Mouse (Mus musculus): ENCODE data around the gene Scaf4.
A peak's percentile ranks its signal among the peaks of the same experiment; 100 is the strongest.
"Not testable (repeated sequence)": the region's sequence is repeated elsewhere in the genome, so short reads cannot be mapped to it uniquely, and the experiment has no call there.

Scaf4 gene

DNA sequence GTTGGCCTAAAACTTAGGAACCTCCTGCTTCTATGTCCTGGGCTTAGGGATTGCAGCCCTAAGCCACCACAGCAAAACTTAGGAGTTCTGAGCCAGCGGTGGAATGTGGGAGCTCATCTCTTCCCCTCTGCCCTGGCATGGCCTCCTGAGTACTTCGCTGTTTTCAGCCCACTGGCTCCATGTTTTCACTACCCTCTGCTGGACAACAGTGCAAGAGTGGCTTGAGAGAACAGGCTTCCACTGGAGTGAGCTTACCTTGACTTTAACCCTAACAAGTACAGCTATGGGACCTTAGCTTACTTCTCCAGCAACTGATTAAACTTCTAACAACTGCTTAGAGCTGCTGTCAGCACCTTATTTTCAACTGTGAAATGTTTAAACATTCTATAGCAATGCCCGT lies 49.1 kb downstream of the Scaf4 start:
- DNase-seq (ENCODE audit: low spot score), result no peak

DNA sequence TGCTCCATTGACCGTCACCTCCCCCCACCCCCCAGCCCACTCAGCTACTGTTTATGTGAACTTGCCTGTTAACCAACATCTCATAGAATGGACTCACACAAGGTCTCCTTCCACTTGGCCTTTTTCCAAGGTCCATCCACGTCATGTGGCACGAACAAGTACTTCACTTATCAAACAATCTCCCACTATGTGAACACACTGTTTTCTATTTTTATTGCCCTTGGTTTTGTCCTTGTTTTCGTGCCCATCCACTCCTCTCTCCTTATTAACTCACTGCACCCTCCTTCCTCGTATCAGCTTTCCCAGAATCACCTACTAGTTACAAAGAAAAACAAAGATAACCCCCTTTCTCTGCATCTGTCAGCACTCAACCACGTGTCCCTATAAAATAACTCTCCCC lies 49.7 kb downstream of the Scaf4 start:
- DNase-seq (ENCODE audit: low spot score), result no peak

DNA sequence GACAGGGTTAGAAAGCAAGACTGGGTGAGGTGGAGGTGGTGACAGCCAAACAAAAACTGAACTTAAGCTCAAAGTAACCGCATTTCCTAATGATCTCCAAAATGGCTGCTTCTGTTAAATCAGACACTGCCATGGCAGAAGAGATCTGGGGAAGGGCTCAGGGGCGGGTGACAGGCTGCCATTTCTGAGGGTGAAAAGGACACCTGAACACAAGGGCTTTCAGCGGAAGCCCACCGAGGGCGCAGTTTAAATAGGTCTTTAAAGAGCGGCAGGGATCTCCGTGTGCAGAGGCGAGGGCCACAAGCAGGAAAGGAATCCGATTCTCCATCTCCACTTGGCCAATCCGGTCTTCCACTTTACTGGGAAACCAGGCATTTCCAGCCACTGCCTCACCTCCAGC lies 50.6 kb downstream of the Scaf4 start:
- DNase-seq (ENCODE audit: low spot score), result no peak

DNA sequence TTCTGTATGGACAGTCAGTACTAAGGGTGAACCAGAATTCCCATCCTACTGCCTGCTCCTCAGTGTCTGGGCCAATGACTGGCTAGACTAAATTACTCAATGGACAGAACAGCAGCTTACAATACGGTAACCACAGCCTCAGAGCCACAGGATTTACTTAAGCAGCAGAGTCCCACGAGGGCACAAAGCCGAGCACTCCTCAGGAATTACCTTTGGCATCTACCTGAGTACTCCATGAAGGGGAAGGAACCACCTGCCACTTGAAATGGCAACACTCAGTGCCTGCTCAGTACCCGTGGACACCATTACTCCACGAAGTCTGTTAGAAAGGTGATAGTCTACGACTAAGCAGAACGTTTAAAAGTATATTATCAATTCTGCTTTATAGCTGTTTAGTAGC lies 53.0 kb downstream of the Scaf4 start:
- no peak for DNase-seq (ENCODE audit: low spot score)

DNA sequence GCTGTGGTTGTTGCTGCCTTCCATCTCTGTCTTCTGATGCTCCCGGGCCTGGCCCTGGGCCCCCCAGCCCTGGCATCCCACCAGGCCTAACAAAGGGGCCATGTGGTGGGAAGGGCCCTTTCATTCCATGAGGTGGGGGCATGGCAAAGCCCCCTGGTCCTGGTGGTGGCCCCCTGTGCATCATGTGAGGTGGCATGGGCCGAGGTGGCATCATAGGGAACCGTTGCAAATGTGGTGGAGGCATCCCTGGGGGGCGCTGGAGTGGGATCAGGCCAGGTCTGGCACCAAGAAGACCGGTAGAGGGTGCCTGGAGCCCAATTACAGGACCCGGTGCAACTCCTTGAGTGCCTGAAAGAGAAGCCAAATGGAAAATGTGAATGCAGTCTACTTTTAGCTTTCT lies 54.4 kb downstream of the Scaf4 start:
- DNase-seq (ENCODE audit: low spot score), result no peak

DNA sequence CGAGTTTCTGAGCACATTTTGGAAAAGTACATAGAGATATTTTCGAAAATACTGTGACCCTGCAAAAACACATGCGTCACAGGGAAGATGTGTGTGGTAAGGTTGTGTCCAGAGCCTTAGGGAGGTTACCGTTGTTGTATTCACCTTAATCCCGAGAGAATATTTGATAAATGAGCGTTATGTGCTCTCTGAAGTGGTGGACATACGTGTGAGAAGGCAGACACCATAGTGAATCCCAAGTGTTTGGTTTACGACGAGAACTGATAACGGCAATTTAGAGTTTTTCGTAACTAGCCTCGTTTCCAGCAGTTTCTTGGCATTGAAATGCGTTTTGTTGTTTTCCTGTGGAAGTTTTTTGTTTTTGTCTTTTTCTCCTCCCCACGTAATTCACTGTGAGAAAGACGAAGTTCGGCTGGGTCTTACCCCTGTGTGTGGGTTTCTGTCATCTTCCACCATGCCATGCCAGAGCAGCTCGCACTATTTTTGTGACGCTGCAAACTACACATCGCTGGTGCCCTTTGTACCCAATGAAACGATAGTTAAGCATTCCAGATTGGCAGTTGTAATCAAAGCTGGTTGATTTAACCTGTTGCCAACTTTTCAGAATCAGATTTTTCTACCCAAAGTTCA lies 62.7 kb downstream of the Scaf4 start:
- DNase-seq (ENCODE audit: low spot score), result peak; percentile 17

DNA sequence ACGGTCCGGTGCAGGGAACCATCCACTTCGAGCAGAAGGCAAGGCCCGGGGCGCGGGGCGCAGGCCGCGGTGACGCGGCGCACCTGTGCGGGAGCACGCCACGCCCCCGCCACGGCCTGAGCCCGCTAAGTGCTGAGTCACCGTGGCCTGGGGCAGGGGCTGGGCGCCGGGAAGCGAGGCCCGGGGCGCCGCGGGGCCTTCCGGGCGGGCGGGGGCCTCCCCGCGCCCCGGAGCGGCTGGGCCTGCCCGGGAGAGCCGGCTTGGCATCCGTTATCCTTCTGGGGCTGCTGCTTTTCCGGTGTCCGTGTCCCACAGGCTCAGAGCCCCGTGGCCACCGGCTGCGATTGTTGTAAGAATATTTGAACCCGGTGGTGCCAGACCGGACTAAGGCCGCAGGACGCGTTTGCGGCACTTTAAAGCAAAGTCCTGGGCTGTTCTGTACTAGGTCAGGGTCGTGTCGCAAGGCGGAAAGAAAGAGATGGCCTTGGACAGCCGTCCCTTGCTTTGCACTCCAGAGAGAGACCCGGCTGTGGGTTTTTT lies 63.3 kb downstream of the Scaf4 start:
- DNase-seq (ENCODE audit: low spot score), result peak; percentile 78

DNA sequence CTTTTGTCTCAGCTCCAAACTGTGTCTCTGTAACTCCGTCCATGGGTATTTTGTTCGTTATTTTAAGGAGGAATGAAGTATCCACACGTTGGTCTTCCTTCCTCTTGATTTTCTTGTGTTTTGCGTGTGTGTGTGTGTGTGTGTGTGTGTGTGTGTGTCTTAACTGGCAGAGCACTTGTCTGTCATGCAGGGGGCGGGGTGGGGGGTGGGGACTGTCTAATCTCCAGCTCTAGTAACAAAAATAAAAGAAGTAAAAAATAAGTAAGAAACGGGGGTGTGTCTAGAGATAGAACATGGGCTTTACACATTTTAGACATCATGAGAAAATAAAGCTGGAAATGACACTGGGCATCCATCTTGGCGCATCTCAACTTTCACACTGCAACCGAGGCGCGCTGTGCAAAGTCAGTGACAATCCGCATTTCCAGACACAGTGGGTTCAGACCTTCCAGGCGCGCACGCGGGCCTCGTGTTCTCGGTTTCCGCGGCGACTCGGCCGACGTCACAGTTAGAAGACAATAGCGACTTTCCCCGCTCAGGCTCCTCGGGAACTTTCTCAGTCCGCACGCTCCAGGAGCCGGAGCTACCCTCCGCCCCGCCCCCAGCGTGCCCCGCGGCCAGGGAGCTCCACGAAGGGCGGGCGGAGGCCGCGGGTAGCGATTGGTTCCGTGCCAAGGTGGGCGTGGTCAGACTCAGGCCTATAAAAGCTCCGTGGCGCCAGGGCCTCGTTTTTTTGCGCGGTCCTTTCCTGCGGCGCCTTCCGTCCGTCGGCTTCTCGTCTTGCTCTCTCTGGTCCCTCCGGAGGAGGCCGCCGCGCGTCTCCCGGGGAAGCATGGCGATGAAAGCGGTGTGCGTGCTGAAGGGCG lies 64.0 kb downstream of the Scaf4 start, which contains the start of gene Sod1:
Gene Sod1, plus strand, starts transcription at position 729 of the 866 bp plus-strand sequence.
- DNase-seq (ENCODE audit: low spot score), result peak; percentile 94

DNA sequence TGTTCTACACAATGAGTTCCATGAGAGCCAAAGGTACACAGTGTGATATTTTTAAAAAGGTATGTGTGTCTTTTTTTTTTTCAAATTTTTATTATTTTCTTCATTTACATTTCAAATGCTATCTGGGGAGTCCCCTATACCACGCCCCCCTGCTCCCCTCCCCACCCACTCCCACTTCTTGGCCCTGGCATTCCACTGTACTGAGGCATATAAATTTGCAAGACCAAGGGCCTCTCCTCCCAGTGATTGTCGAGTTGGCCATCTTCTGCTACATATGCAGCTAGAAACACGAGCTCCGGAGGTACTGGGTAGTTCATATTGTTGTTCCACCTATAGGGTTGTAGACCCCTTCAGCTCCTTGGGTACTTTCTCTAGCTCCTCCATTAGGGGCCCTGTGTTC lies 64.9 kb downstream of the Scaf4 start:
- DNase-seq (ENCODE audit: low spot score), result not testable (repeated sequence)

DNA sequence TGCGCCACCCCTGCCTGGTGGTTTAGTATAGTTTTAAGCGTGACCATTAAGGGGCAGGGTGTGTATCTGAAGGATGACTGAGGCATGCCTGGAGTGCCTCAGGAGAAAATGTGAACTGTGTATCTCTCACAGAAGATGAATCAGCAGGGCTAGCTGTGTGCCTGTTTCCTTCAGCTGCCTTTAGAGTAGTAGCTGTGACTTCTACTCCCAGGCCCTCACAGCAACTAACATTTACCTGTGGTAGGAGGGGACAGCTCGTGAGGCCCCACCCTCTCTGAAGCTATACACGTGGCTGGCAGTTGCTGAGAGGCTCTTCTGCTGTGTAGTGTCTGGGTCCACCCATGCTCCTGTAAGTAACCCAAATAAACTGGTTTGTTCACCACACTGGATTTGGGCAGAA lies 66.4 kb downstream of the Scaf4 start:
- DNase-seq (ENCODE audit: low spot score), result no peak

DNA sequence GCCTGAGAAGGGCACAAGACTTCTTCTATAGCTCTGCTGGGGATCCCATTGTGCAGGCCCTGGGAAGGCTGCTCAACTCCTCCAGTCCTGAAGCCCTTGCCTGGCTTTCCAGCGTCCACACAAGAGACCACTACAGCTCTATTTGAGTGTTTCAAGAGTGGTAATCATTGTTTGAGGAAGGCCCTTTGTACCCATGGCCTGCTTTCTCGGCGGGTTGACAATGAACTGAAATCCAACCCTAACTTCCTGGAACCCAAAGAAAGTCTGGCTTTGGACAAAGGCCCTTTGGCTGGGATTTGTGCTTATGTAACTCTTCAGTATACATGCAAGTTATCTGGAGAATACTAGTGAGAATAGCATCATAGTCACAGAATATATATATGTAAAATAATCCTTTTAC lies 66.9 kb downstream of the Scaf4 start:
- no peak for DNase-seq (ENCODE audit: low spot score)

DNA sequence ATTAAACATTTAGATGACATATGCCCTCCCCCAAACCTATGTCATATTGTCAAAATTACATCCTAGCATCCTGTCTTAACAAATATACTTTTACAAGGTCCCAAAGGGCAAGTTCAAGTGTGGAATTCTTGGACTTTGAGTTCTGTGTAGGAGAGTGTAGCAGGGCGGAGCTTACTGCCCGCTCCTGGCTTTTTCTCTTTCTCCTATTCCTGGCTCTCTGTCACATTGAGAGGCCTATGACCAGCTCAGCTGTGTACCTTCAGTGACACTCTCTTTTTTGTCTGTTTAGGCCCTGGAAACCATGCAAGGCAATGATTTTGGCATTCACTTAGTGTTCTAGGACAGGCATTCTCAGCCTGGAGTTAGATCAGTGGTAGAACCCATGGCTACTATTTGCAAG lies 67.9 kb downstream of the Scaf4 start:
- DNase-seq (ENCODE audit: low spot score), result no peak

DNA sequence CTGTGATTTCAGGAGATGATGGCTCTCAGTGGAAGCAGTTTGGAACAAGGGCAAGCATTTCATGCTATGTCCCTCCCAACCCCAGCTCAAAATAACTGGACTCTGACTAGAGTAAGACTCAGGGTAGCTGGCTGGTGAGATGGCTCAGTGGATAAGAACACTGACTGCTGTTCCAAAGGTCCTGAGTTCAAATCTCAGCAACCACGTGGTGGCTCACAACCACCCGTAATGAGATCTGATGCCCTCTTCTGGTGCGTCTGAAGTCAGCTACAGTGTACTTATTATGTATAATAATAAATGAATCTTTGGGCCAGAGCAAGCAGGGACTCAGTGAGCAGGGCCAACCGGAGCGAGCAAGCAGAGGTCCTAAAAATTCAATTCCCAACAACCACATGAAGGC lies 68.4 kb downstream of the Scaf4 start:
- DNase-seq (ENCODE audit: low spot score), result not testable (repeated sequence)

DNA sequence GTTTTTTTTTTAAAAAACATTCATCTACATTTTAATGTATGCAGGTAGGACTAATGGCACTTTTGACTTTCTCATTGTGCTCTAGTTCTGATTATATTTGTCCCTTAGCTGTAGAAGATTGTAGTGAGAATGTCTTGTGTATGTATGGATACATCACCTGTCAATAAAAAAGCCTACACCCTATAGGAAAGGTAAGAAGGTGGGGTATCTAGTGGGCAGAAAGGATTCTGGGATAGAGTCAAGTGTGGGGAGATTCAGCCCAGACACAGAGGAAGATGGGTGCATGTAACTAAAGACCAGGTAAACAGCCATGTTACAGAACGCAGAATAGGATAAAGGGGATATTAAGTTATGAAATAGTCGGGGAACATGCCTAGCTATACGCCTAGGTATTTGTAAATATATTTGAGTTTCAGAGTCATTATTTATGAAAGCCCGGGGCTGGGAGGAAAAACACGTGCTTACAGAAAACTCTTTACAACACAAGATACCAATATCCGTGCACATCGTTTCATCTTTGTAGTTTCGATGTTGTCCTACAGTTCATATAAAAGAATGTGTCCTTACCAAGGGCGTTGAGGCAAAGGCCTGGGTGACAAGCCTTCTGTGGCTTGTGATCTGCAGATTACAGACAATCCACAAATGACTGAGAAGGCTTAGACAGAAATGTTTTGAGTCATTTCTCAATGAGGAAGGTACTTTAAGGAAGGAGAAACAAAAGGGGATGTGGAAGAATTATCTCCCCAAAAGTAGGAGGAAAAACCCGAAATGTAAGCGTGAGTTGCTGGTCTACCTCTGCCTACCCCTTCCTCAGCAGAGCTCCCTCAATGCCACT lies 69.4 kb downstream of the Scaf4 start:
- DNase-seq (ENCODE audit: low spot score), result no peak

DNA sequence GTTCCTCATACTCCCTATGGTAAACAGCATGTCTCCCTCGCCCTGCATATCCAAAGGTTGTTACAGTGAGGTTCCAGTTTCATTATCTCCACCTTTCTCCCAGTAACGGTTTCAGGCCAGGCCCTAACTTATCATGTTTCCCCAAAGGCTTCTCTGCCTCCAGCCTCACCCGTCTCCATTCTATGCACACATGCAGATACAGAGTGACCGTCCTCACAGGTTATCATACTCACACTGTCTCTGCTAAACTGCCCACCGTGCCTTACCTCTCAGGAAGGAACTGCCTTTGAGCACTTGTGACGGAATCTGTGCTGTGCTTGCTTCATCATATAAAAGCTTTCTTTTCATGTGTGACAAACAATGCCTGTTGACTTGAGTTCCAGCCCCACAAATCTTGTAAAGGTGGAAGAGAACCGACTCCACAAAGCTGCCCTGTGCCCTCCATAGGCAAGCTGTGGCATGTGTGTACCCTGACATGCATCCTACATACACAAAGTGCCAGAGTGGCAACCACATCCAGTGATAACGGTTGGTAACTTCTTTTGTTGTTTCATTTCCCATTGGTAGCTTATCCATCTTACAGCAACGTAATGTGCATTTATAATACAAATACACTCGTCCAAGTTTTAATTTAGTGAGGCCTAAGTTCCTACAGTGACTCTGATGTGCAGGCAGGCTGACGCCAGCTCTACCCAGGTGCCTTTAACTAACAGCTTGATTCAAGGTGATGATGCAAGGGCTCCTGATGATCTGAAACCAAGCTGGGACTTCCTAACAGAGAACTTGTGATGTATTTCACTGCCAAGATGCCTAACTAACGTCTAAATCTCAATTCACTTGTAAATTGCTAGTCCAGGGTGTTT lies 70.6 kb downstream of the Scaf4 start:
- no peak for DNase-seq (ENCODE audit: low spot score)

DNA sequence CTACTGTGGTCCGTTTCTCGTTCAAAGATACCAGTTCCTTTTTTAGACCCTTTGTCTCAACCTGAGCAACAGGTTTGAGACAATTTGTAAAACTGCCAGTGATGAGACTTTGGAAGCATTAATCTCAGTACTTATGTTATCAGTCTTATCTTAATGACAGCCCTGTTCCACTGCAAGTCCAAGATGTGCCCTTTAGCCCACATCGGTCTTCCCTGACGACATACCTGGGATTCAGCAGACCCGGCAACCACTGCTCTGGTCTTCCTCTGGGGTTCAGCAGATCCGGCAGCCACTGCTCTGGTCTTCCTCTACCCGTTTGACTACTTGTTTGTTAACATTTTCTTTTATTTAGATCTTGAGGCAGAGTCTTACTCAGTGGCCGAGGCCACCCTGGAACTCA lies 72.5 kb downstream of the Scaf4 start:
- no peak for DNase-seq (ENCODE audit: low spot score)

DNA sequence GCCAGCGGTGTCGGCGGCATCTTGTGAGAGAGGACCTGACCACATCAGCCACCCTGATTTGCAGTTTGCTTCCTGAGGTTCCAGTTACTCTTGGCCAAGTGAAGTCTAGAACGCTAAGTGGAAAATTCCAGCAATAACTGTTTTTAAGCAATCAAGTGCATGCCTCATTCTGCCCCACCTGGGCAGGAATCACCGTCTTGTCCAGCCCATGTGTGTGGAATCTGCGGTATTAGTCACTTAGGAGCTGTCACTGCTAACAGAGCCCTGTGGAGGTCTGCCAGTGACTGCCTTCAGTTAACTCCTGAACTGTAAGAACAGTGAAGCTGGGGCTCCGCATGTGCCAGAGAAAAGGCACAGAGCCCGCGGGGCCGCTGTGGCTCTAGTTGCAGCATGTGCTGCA lies 73.6 kb downstream of the Scaf4 start:
- no peak for DNase-seq (ENCODE audit: low spot score)

DNA sequence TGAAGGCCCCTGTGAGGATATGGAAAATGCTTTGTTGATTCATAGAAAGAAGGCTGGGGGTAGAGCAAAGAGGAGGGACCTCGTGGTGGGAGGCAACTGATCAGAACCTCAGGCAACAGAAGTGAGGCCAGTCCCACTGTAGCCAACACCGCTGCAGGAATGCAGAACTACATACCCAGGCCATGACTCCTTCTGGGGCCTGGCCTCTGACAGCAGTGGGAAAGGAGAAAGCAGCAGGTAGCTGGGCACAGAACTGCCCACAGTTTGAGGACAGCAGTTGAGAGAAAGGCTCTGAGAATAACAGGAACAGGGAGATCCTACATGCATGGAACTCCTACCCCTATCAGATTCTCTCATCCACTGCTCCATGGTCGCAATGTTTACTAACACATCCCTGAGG lies 75.3 kb downstream of the Scaf4 start:
- no peak for DNase-seq (ENCODE audit: low spot score)

DNA sequence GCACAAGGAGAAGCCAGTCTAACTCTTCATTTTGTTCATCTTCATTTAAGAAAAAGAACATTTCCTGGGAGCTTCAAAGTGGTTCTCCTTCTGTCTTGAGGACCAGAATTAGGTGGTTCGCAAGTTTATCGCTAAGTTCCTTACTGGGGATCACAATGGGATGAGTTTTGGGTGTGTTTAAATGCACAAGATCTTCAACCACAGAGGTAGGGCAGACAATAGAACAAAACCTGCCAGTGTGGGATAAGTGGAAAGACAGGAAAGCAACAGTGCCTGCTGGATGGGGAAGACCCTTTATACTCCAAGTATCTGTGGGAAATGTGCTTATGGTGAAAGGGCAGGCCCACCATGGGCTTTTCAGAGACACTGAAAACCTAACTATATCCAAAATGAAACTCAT lies 79.4 kb downstream of the Scaf4 start:
- no peak for DNase-seq (ENCODE audit: low spot score)

DNA sequence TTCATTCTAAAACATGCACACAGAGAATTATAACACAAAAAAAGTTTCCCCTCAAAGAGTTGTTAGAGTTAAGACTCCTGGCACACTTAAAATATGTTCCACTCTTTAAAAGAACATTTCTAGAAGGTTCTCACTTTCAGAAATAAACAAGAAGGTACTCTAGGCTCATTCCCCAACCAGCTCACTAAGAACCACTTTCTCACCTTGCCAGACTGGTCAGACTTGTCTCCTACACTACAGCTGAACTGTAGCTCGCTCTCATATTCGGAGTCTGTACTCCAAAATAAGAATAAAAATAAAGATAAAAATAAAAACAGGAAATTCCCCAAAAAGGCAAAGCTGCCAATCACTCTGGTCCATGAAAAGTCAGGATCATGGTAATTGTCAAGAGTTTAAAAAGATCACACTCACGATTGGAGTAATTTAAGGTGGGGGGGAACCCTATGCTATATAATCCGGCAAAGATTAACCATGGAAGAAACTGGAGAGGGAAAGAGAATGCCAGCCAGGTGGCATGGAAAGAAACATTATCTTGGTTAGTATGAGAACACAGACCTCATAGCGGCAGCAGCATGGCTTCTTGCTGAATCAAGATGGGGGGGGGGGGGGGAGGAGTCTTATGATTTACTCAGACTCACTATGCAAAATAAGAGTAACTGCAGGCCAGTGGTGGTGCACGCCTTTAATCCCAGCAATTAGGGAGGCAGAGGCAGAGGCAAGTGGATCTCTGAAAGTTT lies 80.9 kb downstream of the Scaf4 start:
- no peak for DNase-seq (ENCODE audit: low spot score)

DNA sequence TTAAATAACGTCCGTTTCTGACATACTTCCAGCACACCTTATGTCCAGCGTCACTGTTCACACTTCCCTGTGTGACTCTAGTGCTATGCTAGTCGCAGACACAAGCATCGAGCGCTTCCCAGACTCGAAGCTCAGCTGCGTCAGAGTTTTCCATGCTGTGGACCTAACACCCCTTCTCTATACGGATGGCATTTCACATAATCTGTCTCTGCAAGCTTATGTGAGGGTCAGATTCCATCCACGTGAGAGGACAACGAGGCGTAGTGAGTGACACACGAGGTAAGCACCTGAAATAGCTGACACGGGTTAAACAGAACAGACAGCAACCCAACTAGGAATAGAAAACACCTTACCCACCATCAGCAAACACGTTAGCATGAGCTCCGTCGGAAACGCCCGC lies 82.2 kb downstream of the Scaf4 start:
- DNase-seq (ENCODE audit: low spot score), result no peak

Data from MN1 (cell line).